Mouse (Mus musculus) urinary bladder, adult 18-20 months (tissue): Measurements from ENCODE around the gene Gm1553.

ENCODE experiments used
- DNase-seq, 2 experiments: peaks; one replicate each; pipeline ENCODE4 v3.0.0; 2022; ENCODE audit warnings: low spot score in 2 of 2, mixed read lengths in 2 of 2

The Gm1553 gene

DNA sequence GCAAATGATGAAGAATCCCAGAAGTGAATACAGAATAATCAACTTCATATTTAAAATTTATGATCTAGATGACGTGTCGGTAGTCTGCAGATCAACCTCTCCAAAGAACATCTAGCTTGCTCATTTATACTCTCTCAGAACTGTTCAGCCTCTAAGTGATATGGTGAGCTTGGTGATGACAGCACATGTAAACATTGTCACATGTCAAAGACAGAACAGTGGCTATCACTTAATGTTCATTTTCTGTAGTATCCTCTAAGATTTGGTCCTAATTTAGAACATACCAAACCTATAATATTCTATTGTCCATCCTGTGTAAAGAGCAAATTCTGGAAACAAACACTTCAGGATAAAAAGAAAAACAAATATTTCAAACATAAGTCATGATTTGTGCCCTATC, at the start of gene Gm1553:
TSS of gene Gm1553 (minus strand) at position 101 of the 400 bp plus-strand sequence.
- no peak for DNase-seq
